Mouse (Mus musculus) embryonic facial prominence, embryonic 13.5 days (tissue): ENCODE data around the gene Smad3. TPM values are rescaled to one million over a fixed set of nuclear protein-coding genes. Genes with fewer than 3 reads are reported as not detected.

Source experiments
- ATAC-seq: fragments of 200-750 bp; cut with Nextera tagmentation; 2 replicates; pipeline ENCODE4 v1.8.0; 2017; ENCODE audit warnings: low read depth; ENCODE audit not compliant: insufficient number of reproducible peaks, insufficient read depth, low FRiP score, low TSS enrichment
- H3K27ac ChIP-seq: fragments of 300-500 bp; sonication (generic); 2 replicates; pipeline ENCODE4 v1.5.1; 2015; ENCODE audit warnings: moderate library complexity, mild to moderate bottlenecking, inconsistent platforms
- H3K27me3 ChIP-seq: fragments of 300-500 bp; sonication (generic); 2 replicates; pipeline ENCODE4 v1.6.1; 2015; ENCODE audit warnings: mild to moderate bottlenecking, inconsistent platforms
- H3K36me3 ChIP-seq: fragments of 300-500 bp; sonication (generic); 2 replicates; pipeline ENCODE4 v1.6.1; 2015; ENCODE audit warnings: mild to moderate bottlenecking, inconsistent platforms
- H3K4me1 ChIP-seq: fragments of 300-500 bp; sonication (generic); 2 replicates; pipeline ENCODE4 v1.6.1; 2015; ENCODE audit warnings: inconsistent platforms
- H3K4me2 ChIP-seq: fragments of 300-500 bp; sonication (generic); 2 replicates; pipeline ENCODE4 v1.6.1; 2015; ENCODE audit warnings: moderate library complexity, mild to moderate bottlenecking, inconsistent platforms
- H3K4me3 ChIP-seq: fragments of 300-500 bp; sonication (generic); 2 replicates; pipeline ENCODE4 v1.5.1; 2015; ENCODE audit warnings: mild to moderate bottlenecking, inconsistent platforms
- H3K9ac ChIP-seq: fragments of 300-500 bp; sonication (generic); 2 replicates; pipeline ENCODE4 v1.6.1; 2015; ENCODE audit warnings: mild to moderate bottlenecking, inconsistent platforms
- H3K9me3 ChIP-seq: fragments of 300-500 bp; sonication (generic); 2 replicates; pipeline ENCODE4 v1.6.1; 2016; ENCODE audit warnings: inconsistent platforms
- WGBS: fragments of 180-500 bp; shearing (Covaris S2); methylation state at CpG from one replicate; pipeline ENCODE4 v1.1.7; 2015; ENCODE audit warnings: mixed read lengths; 5-methylcytosine and 5-hydroxymethylcytosine counted together
- polyA plus RNA-seq: library from polyadenylated mRNA; unstranded; fragments of >200 nt; fragmentation: Nextera tagmentation; extraction: Ambion mirVana; gene quantifications from 2 replicates; pipeline ENCODE4 v1.2.1, GENCODE M21; 2015

Smad3 gene
- polyA plus RNA-seq, 1 experiment from 2014 or later: 29.8 TPM

- no peak for ATAC-seq
- peaks cover 18% of the 10 kb centered on the region for H3K4me1 ChIP-seq
- H3K4me3 ChIP-seq: no peak overlapping the region
- 79% methylated on average over 7 of the region's 7 CpGs for WGBS
- peaks cover 14% of the 10 kb centered on the region; the same call in 1 of the 2 replicates for H3K36me3 ChIP-seq
- no peak overlapping the region for H3K27ac ChIP-seq
- no peaks in the 10 kb centered on the region for H3K27me3 ChIP-seq
- no peak overlapping the region for H3K4me2 ChIP-seq
- H3K9ac ChIP-seq: no peak overlapping the region
- no peaks in the 10 kb centered on the region for H3K9me3 ChIP-seq
Measured at GRCm38 (mm10) chr9:63687413-63688015, 70.3 kb downstream of the Smad3 start.

- peaks cover 13% of the 10 kb centered on the region; the same call in 1 of the 2 replicates for H3K36me3 ChIP-seq
- no peaks in the 10 kb centered on the region for H3K9me3 ChIP-seq
- H3K4me3 ChIP-seq: no peak overlapping the region
- H3K4me2 ChIP-seq: no peak overlapping the region
- 80% methylated on average over 5 of the region's 5 CpGs for WGBS
- H3K27me3 ChIP-seq: no peaks in the 10 kb centered on the region
- peaks cover 17% of the 10 kb centered on the region for H3K4me1 ChIP-seq
- H3K27ac ChIP-seq: no peak overlapping the region
- H3K9ac ChIP-seq: no peak overlapping the region
- ATAC-seq: no peak
Measured at GRCm38 (mm10) chr9:63685352-63685751, 72.4 kb downstream of the Smad3 start.

GRCm38 (mm10) chr9:63684277-63684676, 73.5 kb downstream of the Smad3 start:
- peaks cover 18% of the 10 kb centered on the region for H3K4me1 ChIP-seq
- no peak overlapping the region for H3K27ac ChIP-seq
- no peaks in the 10 kb centered on the region for H3K27me3 ChIP-seq
- no peak for ATAC-seq
- H3K9me3 ChIP-seq: no peaks in the 10 kb centered on the region
- 93% methylated on average over 6 of the region's 6 CpGs for WGBS
- H3K4me2 ChIP-seq: no peak overlapping the region
- no peak overlapping the region for H3K9ac ChIP-seq
- H3K4me3 ChIP-seq: no peak overlapping the region
- 0 out of 2 replicates have a peak, but pooled peaks cover 9% of the 10 kb centered on the region for H3K36me3 ChIP-seq

- H3K27me3 ChIP-seq: no peaks in the 10 kb centered on the region
- H3K4me2 ChIP-seq: no peak overlapping the region
- WGBS: 87% methylated on average over 2 of the region's 2 CpGs
- no peak overlapping the region for H3K9ac ChIP-seq
- H3K27ac ChIP-seq: no peak overlapping the region
- H3K9me3 ChIP-seq: no peaks in the 10 kb centered on the region
- H3K4me3 ChIP-seq: no peak overlapping the region
- no peak for ATAC-seq
- peaks cover 28% of the 10 kb centered on the region for H3K4me1 ChIP-seq
- H3K36me3 ChIP-seq: 0 out of 2 replicates have a peak, but pooled peaks cover 5% of the 10 kb centered on the region
Measured at GRCm38 (mm10) chr9:63682943-63683342, 74.9 kb downstream of the Smad3 start.

- H3K27me3 ChIP-seq: no peaks in the 10 kb centered on the region
- no peaks in the 10 kb centered on the region for H3K9me3 ChIP-seq
- peaks cover 29% of the 10 kb centered on the region for H3K4me1 ChIP-seq
- WGBS: 81% methylated on average over 9 of the region's 9 CpGs
- H3K4me3 ChIP-seq: no peak overlapping the region
- H3K4me2 ChIP-seq: no peak overlapping the region
- no peak for ATAC-seq
- H3K27ac ChIP-seq: no peak overlapping the region
- H3K36me3 ChIP-seq: 0 out of 2 replicates have a peak, but pooled peaks cover 5% of the 10 kb centered on the region
- H3K9ac ChIP-seq: no peak overlapping the region
Measured at GRCm38 (mm10) chr9:63682301-63682700, 75.5 kb downstream of the Smad3 start.

GRCm38 (mm10) chr9:63678076-63678475, 79.7 kb downstream of the Smad3 start:
- 82% methylated on average over 1 of the region's 1 CpGs for WGBS
- no peak for ATAC-seq
- H3K9ac ChIP-seq: no peak overlapping the region
- no peak overlapping the region for H3K4me2 ChIP-seq
- peaks cover 38% of the 10 kb centered on the region for H3K4me1 ChIP-seq
- no peak overlapping the region; the same call in 1 of the 2 replicates for H3K27ac ChIP-seq
- H3K36me3 ChIP-seq: 0 out of 2 replicates have a peak, but pooled peaks cover 4% of the 10 kb centered on the region
- no peaks in the 10 kb centered on the region for H3K9me3 ChIP-seq
- no peak overlapping the region for H3K4me3 ChIP-seq
- no peaks in the 10 kb centered on the region for H3K27me3 ChIP-seq

GRCm38 (mm10) chr9:63677621-63678020, 80.2 kb downstream of the Smad3 start:
- Histone ChIP-seq H3K36me3 (0 out of 2 replicates have a peak, but pooled peaks cover 4% of the 10 kb centered on the region), H3K4me3 (no peak overlapping the region), H3K9me3 (no peaks in the 10 kb centered on the region), H3K27ac (no peak overlapping the region), H3K4me2 (no peak overlapping the region), H3K9ac (no peak overlapping the region), H3K4me1 (peaks cover 39% of the 10 kb centered on the region), H3K27me3 (no peaks in the 10 kb centered on the region)
- 44% methylated on average over 3 of the region's 3 CpGs for WGBS
- ATAC-seq: no peak

GRCm38 (mm10) chr9:63674613-63675012, 83.2 kb downstream of the Smad3 start:
- Histone ChIP-seq H3K4me2 (no peak overlapping the region), H3K4me1 (peaks cover 37% of the 10 kb centered on the region), H3K27me3 (no peaks in the 10 kb centered on the region), H3K36me3 (peaks cover 10% of the 10 kb centered on the region; the same call in 1 of the 2 replicates), H3K9me3 (no peaks in the 10 kb centered on the region), H3K27ac (no peak overlapping the region), H3K9ac (no peak overlapping the region), H3K4me3 (no peak overlapping the region)
- WGBS: 88% methylated on average over 10 of the region's 10 CpGs
- ATAC-seq: no peak

GRCm38 (mm10) chr9:63673494-63673805, 84.3 kb downstream of the Smad3 start:
- H3K4me2 ChIP-seq: no peak overlapping the region
- no peaks in the 10 kb centered on the region for H3K27me3 ChIP-seq
- H3K9ac ChIP-seq: no peak overlapping the region
- H3K36me3 ChIP-seq: peaks cover 10% of the 10 kb centered on the region; the same call in 1 of the 2 replicates
- peaks cover 42% of the 10 kb centered on the region for H3K4me1 ChIP-seq
- no peak overlapping the region for H3K4me3 ChIP-seq
- no peak overlapping the region for H3K27ac ChIP-seq
- WGBS: 77% methylated on average over 3 of the region's 3 CpGs
- no peak for ATAC-seq
- no peaks in the 10 kb centered on the region for H3K9me3 ChIP-seq

GRCm38 (mm10) chr9:63672797-63673493, 84.8 kb downstream of the Smad3 start:
- WGBS: 58% methylated on average over 8 of the region's 8 CpGs
- no peak overlapping the region for H3K4me2 ChIP-seq
- no peak overlapping the region for H3K9ac ChIP-seq
- H3K27ac ChIP-seq: no peak overlapping the region
- H3K4me3 ChIP-seq: no peak overlapping the region
- H3K27me3 ChIP-seq: no peaks in the 10 kb centered on the region
- peaks cover 10% of the 10 kb centered on the region; the same call in 1 of the 2 replicates for H3K36me3 ChIP-seq
- ATAC-seq: no peak
- H3K9me3 ChIP-seq: no peaks in the 10 kb centered on the region
- H3K4me1 ChIP-seq: peaks cover 41% of the 10 kb centered on the region

- no peaks in the 10 kb centered on the region for H3K27me3 ChIP-seq
- no peak for ATAC-seq
- peaks cover 69% of the 10 kb centered on the region for H3K4me1 ChIP-seq
- WGBS: 96% methylated on average over 7 of the region's 7 CpGs
- H3K9me3 ChIP-seq: no peaks in the 10 kb centered on the region
- H3K4me3 ChIP-seq: no peak overlapping the region
- H3K9ac ChIP-seq: no peak overlapping the region
- H3K36me3 ChIP-seq: peaks cover 32% of the 10 kb centered on the region
- no peak overlapping the region for H3K27ac ChIP-seq
- no peak overlapping the region for H3K4me2 ChIP-seq
Measured at GRCm38 (mm10) chr9:63669816-63670215, 88.0 kb downstream of the Smad3 start.

GRCm38 (mm10) chr9:63668621-63669020, 89.2 kb downstream of the Smad3 start:
- 0 out of 2 replicates have a peak overlapping the region, but pooled peaks have one; percentile 11 for H3K9ac ChIP-seq

More at GRCm38 (mm10) chr9:63668621-63669020, 89.2 kb downstream of the Smad3 start:
- H3K4me3 ChIP-seq: no peak overlapping the region
- ATAC-seq: no peak
- 63% methylated on average over 1 of the region's 1 CpGs for WGBS
- peaks cover 36% of the 10 kb centered on the region for H3K36me3 ChIP-seq
- H3K27me3 ChIP-seq: no peaks in the 10 kb centered on the region
- H3K4me2 ChIP-seq: no peak overlapping the region
- no peak overlapping the region for H3K27ac ChIP-seq
- H3K9me3 ChIP-seq: no peaks in the 10 kb centered on the region
- peaks cover 73% of the 10 kb centered on the region for H3K4me1 ChIP-seq
